Mouse (Mus musculus) heart, embryonic 13.5 days (tissue): ENCODE measurements around the gene Net1. TPM values are rescaled to one million over a fixed set of nuclear protein-coding genes. Genes with fewer than 3 reads are reported as not detected.
"Not testable (repeated sequence)": the region's sequence is repeated elsewhere in the genome, so short reads cannot be mapped to it uniquely, and the experiment has no call there.

ENCODE experiments used
- ATAC-seq: fragments of 200-750 bp; cut with Nextera tagmentation; 2 replicates; pipeline ENCODE4 v1.8.0; 2017; ENCODE audit warnings: moderate TSS enrichment; ENCODE audit not compliant: insufficient number of reproducible peaks, low FRiP score, low TSS enrichment; ENCODE audit errors: extremely low read depth
- H3K27ac ChIP-seq: fragments of 300-500 bp; sonication (generic); replicated peaks from 2 replicates; pipeline ENCODE4 v1.5.1; 2015; ENCODE audit warnings: moderate library complexity, mild to moderate bottlenecking, inconsistent platforms
- H3K27me3 ChIP-seq: fragments of 300-500 bp; sonication (generic); replicated peaks from 2 replicates; pipeline ENCODE4 v1.6.1; 2015; ENCODE audit warnings: mild to moderate bottlenecking, inconsistent platforms
- H3K36me3 ChIP-seq: fragments of 300-500 bp; sonication (generic); 2 replicates; pipeline ENCODE4 v1.6.1; 2015; ENCODE audit warnings: mild to moderate bottlenecking, inconsistent platforms
- H3K4me1 ChIP-seq: fragments of 300-500 bp; sonication (generic); 2 replicates; pipeline ENCODE4 v1.6.1; 2015; ENCODE audit warnings: inconsistent platforms
- H3K4me2 ChIP-seq: fragments of 300-500 bp; sonication (generic); 2 replicates; pipeline ENCODE4 v1.6.1; 2015; ENCODE audit warnings: inconsistent platforms, mild to moderate bottlenecking, moderate library complexity
- H3K4me3 ChIP-seq: fragments of 300-500 bp; sonication (generic); 2 replicates; pipeline ENCODE4 v1.5.1; 2015; ENCODE audit warnings: moderate library complexity, mild to moderate bottlenecking, inconsistent platforms
- H3K9ac ChIP-seq: fragments of 300-500 bp; sonication (generic); 2 replicates; pipeline ENCODE4 v1.6.1; 2015; ENCODE audit warnings: inconsistent platforms, mild to moderate bottlenecking, moderate library complexity
- H3K9me3 ChIP-seq: fragments of 300-500 bp; sonication (generic); 2 replicates; pipeline ENCODE4 v1.6.1; 2016; ENCODE audit warnings: inconsistent platforms
- WGBS: fragments of 180-500 bp; shearing (Covaris S2); methylation state at CpG from one replicate; pipeline ENCODE4 v1.1.7; 2015; ENCODE audit warnings: mixed read lengths; 5-methylcytosine and 5-hydroxymethylcytosine counted together
- polyA plus RNA-seq: library from polyadenylated mRNA; unstranded; fragments of >200 nt; fragmentation: Nextera tagmentation; extraction: Ambion mirVana; gene quantifications from 2 replicates; pipeline ENCODE4 v1.2.1, GENCODE M21; 2015

Net1 gene
- polyA plus RNA-seq, 1 experiment from 2014 or later: 41.7 TPM

- no peaks in the 10 kb centered on the region for H3K36me3 ChIP-seq
- 76% methylated on average over 10 of the region's 10 CpGs for WGBS
- H3K4me1 ChIP-seq: peaks cover 15% of the 10 kb centered on the region
- H3K27ac ChIP-seq: no peak overlapping the region
- H3K4me2 ChIP-seq: no peak overlapping the region
- H3K9ac ChIP-seq: no peak overlapping the region
- no peaks in the 10 kb centered on the region for H3K27me3 ChIP-seq
- H3K9me3 ChIP-seq: no peaks in the 10 kb centered on the region
- no peak for ATAC-seq
- H3K4me3 ChIP-seq: no peak overlapping the region
These were observed 55.0 kb downstream of the Net1 start for GRCm38 (mm10) chr13:3862922-3863580.

GRCm38 (mm10) chr13:3862325-3862724 lies 55.7 kb downstream of the Net1 start:
- H3K9me3 ChIP-seq: no peaks in the 10 kb centered on the region
- peaks cover 15% of the 10 kb centered on the region for H3K4me1 ChIP-seq
- H3K27ac ChIP-seq: no peak overlapping the region
- H3K36me3 ChIP-seq: no peaks in the 10 kb centered on the region
- no peak overlapping the region for H3K4me3 ChIP-seq
- H3K27me3 ChIP-seq: no peaks in the 10 kb centered on the region
- ATAC-seq: no peak
- 82% methylated on average over 3 of the region's 3 CpGs for WGBS
- H3K9ac ChIP-seq: no peak overlapping the region
- no peak overlapping the region for H3K4me2 ChIP-seq

GRCm38 (mm10) chr13:3861251-3861650 lies 56.8 kb downstream of the Net1 start:
- Histone ChIP-seq H3K36me3 (no peaks in the 10 kb centered on the region), H3K4me1 (peaks cover 13% of the 10 kb centered on the region), H3K9me3 (no peaks in the 10 kb centered on the region), H3K27ac (no peak overlapping the region), H3K9ac (no peak overlapping the region), H3K4me3 (no peak overlapping the region), H3K27me3 (no peaks in the 10 kb centered on the region), H3K4me2 (no peak overlapping the region)
- 77% methylated on average over 8 of the region's 8 CpGs for WGBS
- no peak for ATAC-seq

DNA sequence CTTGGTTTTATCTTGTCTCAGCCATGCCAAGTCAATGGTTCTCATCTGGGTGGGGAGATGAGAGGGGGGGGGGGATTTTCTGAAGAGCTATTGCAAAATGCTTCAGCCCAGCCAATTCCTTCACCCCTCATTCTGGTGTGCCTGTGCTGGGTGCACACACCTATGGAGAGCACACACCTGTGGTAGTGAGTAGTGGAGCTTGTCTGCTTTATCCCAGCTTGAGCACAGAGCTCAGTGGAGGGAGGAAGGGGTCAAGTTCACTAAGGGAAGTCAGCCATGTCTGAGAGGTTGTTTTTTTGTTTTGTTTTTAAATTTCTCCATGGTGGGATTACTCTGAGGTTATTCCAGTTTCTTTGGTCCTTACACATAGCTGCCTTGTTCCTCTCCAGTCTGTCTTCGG lies 61.8 kb downstream of the Net1 start:
- Histone ChIP-seq H3K36me3 (no peaks in the 10 kb centered on the region), H3K9me3 (no peaks in the 10 kb centered on the region), H3K9ac (no peak overlapping the region), H3K27me3 (no peaks in the 10 kb centered on the region), H3K4me1 (0 out of 2 replicates have a peak, but pooled peaks cover 4% of the 10 kb centered on the region), H3K4me2 (no peak overlapping the region), H3K4me3 (no peak overlapping the region), H3K27ac (0 out of 2 replicates have a peak overlapping the region, but pooled peaks have one; percentile 8)
- ATAC-seq: no peak
- WGBS: 70% methylated on average over 1 of the region's 1 CpGs

- Histone ChIP-seq H3K36me3 (no peaks in the 10 kb centered on the region), H3K4me3 (no peak overlapping the region), H3K27ac (no peak overlapping the region), H3K27me3 (no peaks in the 10 kb centered on the region), H3K9ac (no peak overlapping the region), H3K9me3 (no peaks in the 10 kb centered on the region), H3K4me2 (no peak overlapping the region), H3K4me1 (0 out of 2 replicates have a peak, but pooled peaks cover 4% of the 10 kb centered on the region)
- no peak for ATAC-seq
- 78% methylated on average over 2 of the region's 2 CpGs for WGBS
These were observed 63.2 kb downstream of the Net1 start for GRCm38 (mm10) chr13:3854856-3855255.

DNA sequence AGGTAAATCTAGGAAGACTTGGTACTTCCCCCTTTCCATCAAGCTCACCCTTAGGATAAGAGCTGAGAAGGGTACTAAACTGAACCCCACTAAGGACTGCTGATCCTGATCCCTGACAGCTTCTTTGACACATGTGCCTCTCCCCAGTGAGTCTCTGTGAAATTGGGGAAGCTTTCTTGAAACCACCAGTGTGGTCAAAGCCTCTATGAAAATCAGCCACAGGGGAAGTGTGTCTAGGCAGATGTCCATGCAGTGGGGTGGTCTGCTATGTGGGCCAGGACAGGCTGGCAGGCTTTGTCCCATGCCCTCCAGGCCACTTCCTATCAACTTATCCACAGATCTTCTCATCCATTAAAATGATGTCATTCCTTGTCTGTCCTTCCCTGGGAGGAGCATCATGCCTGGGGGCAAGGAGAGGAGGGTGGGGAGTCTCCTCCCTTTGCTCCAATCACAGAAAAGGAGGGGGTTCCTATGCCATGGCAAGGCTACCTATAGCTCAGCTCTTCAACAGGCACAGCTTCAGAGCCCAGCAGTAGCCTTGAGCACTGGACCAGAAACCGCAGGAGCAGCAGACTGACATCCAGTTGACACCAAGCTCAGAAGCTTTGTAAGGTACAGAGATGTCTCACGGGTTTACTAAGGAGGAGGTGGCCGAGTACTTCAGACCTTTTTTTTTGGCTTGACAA lies 64.2 kb downstream of the Net1 start, which contains the start of gene Calm5:
Gene Calm5, plus strand, starts transcription at position 526 of the 686 bp plus-strand sequence.
- not testable (repeated sequence) for H3K4me2 ChIP-seq, H3K9ac ChIP-seq, H3K36me3 ChIP-seq, H3K4me3 ChIP-seq, H3K27ac ChIP-seq, ATAC-seq, H3K27me3 ChIP-seq, H3K9me3 ChIP-seq, H3K4me1 ChIP-seq
- WGBS: 69% methylated on average over 3 of the region's 3 CpGs

- 67% methylated on average over 1 of the region's 1 CpGs for WGBS
- Histone ChIP-seq H3K36me3 (no peaks in the 10 kb centered on the region), H3K9me3 (no peaks in the 10 kb centered on the region), H3K4me3 (no peak overlapping the region), H3K27ac (no peak overlapping the region), H3K4me2 (no peak overlapping the region), H3K27me3 (no peaks in the 10 kb centered on the region), H3K9ac (no peak overlapping the region), H3K4me1 (no peaks in the 10 kb centered on the region)
- no peak for ATAC-seq
These were observed 67.7 kb downstream of the Net1 start for GRCm38 (mm10) chr13:3850330-3850729.

DNA sequence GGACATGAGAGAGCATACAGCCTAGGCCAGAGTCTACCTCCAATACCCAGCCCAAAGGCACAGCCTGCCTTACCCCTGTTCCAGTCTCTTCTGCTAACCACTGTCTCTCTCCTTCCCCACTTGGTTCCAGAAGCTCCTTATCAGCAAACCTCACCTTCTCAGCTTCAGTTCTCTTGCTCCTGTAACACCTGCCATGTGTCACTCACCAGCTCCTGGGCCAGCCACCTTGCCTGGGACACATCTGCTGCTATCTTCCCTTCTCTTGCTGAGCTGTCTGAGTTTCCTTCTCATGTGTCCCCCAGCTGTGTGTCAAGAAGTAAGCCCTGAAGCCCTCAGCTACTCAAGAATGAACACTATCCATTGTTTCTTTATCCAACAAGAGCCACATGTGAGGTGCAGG lies 77.4 kb downstream of the Net1 start:
- not testable (repeated sequence) for H3K4me3 ChIP-seq, H3K4me2 ChIP-seq, ATAC-seq, H3K36me3 ChIP-seq, H3K9ac ChIP-seq, H3K9me3 ChIP-seq, H3K4me1 ChIP-seq, H3K27ac ChIP-seq, H3K27me3 ChIP-seq

- not testable (repeated sequence) for H3K27ac ChIP-seq, ATAC-seq, H3K4me2 ChIP-seq, H3K9me3 ChIP-seq, H3K27me3 ChIP-seq, H3K36me3 ChIP-seq, H3K4me1 ChIP-seq, H3K4me3 ChIP-seq, H3K9ac ChIP-seq
These were observed 80.7 kb downstream of the Net1 start, which contains the start of gene Calm4 for GRCm38 (mm10) chr13:3837312-3837807. Calm4 (plus strand) TSS chr13:3837757.

- H3K4me2 ChIP-seq, H3K27ac ChIP-seq, H3K4me1 ChIP-seq, H3K4me3 ChIP-seq, H3K36me3 ChIP-seq, H3K9me3 ChIP-seq, H3K9ac ChIP-seq, H3K27me3 ChIP-seq, ATAC-seq: not testable (repeated sequence)
These were observed 84.4 kb downstream of the Net1 start for GRCm38 (mm10) chr13:3833644-3834043.

DNA sequence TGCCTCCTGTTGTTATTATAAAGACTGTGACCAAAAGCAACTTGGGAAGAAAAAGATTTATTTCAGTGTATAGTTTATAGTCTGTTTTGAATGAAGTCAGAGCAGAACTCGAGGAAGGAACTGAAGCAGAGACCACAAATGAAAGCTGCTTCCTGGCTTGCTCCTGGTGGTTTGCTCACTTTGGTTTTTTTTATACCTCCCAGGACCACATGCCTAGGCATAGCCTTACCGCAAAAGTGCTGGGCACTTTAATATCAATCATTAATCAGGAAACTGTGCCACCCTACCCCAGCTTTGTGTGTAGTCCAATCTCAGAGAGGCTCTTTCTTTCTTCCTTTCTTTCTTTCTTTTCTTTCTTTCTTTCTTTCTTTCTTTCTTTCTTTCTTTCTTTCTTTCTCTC lies 85.6 kb downstream of the Net1 start:
- H3K4me3 ChIP-seq: no peak overlapping the region
- H3K27me3 ChIP-seq: no peaks in the 10 kb centered on the region
- no peaks in the 10 kb centered on the region for H3K36me3 ChIP-seq
- H3K4me1 ChIP-seq: no peaks in the 10 kb centered on the region
- WGBS: 72% methylated on average over 2 of the region's 2 CpGs
- H3K9ac ChIP-seq: no peak overlapping the region
- H3K4me2 ChIP-seq: no peak overlapping the region
- H3K9me3 ChIP-seq: no peaks in the 10 kb centered on the region
- H3K27ac ChIP-seq: no peak overlapping the region
- no peak for ATAC-seq
